Mouse (Mus musculus): ENCODE data around the gene Neo1. TPM values are rescaled to one million over a fixed set of nuclear protein-coding genes. Genes with fewer than 3 reads are reported as not detected.

Gene Neo1
- polyA plus RNA-seq, 1 experiment = 0.88 TPM

GRCm38 (mm10) chr9:58874354-58874753 lies 161.9 kb downstream of the Neo1 start:
- H3K27ac ChIP-seq (ENCODE audit: insufficient read depth, low read depth, low read length) = no peak overlapping the region
- TF ChIP-seq CTCF (IDR thresholded peaks at IDR 0.05; ENCODE audit: low read depth, low read length) (no peak), POLR2A (IDR thresholded peaks at IDR 0.05; ENCODE audit: borderline replicate concordance, low read depth, low read length) (no peak)
- no peak overlapping the region for H3K4me3 ChIP-seq (ENCODE audit: insufficient read depth, low read length)
- no peaks in the 10 kb centered on the region for H3K4me1 ChIP-seq (ENCODE audit: control insufficient read depth, insufficient read depth, low read length)

GRCm38 (mm10) chr9:58873541-58874324 lies 162.5 kb downstream of the Neo1 start:
- no peak for TF ChIP-seq POLR2A (IDR thresholded peaks at IDR 0.05; ENCODE audit: borderline replicate concordance, low read depth, low read length)
- TF ChIP-seq CTCF (IDR thresholded peaks at IDR 0.05; ENCODE audit: low read depth, low read length) = peak; percentile 52
- H3K4me3 ChIP-seq (ENCODE audit: insufficient read depth, low read length) = no peak overlapping the region
- no peaks in the 10 kb centered on the region for H3K4me1 ChIP-seq (ENCODE audit: control insufficient read depth, insufficient read depth, low read length)
- H3K27ac ChIP-seq (ENCODE audit: insufficient read depth, low read depth, low read length) = no peak overlapping the region

GRCm38 (mm10) chr9:58871141-58871540 lies 165.1 kb downstream of the Neo1 start:
- H3K27ac ChIP-seq (ENCODE audit: insufficient read depth, low read depth, low read length) = no peak overlapping the region
- H3K4me1 ChIP-seq (ENCODE audit: control insufficient read depth, insufficient read depth, low read length) = no peaks in the 10 kb centered on the region
- TF ChIP-seq CTCF (IDR thresholded peaks at IDR 0.05; ENCODE audit: low read depth, low read length) (no peak), POLR2A (IDR thresholded peaks at IDR 0.05; ENCODE audit: borderline replicate concordance, low read depth, low read length) (no peak)
- H3K4me3 ChIP-seq (ENCODE audit: insufficient read depth, low read length) = no peak overlapping the region

- TF ChIP-seq CTCF (IDR thresholded peaks at IDR 0.05; ENCODE audit: low read depth, low read length) (no peak), POLR2A (IDR thresholded peaks at IDR 0.05; ENCODE audit: borderline replicate concordance, low read depth, low read length) (no peak)
- no peaks in the 10 kb centered on the region for H3K4me1 ChIP-seq (ENCODE audit: control insufficient read depth, insufficient read depth, low read length)
- H3K4me3 ChIP-seq (ENCODE audit: insufficient read depth, low read length) = no peak overlapping the region
- H3K27ac ChIP-seq (ENCODE audit: insufficient read depth, low read depth, low read length) = no peak overlapping the region
These were observed 172.4 kb downstream of the Neo1 start for GRCm38 (mm10) chr9:58863826-58864225.

- TF ChIP-seq POLR2A (IDR thresholded peaks at IDR 0.05; ENCODE audit: borderline replicate concordance, low read depth, low read length) = no peak
- TF ChIP-seq CTCF (IDR thresholded peaks at IDR 0.05; ENCODE audit: low read depth, low read length) = no peak
- H3K27ac ChIP-seq (ENCODE audit: insufficient read depth, low read depth, low read length) = no peak overlapping the region
- no peaks in the 10 kb centered on the region for H3K4me1 ChIP-seq (ENCODE audit: control insufficient read depth, insufficient read depth, low read length)
- no peak overlapping the region for H3K4me3 ChIP-seq (ENCODE audit: insufficient read depth, low read length)
These were observed 177.1 kb downstream of the Neo1 start for GRCm38 (mm10) chr9:58859080-58859635.

GRCm38 (mm10) chr9:58854931-58855330 lies 181.3 kb downstream of the Neo1 start:
- H3K4me1 ChIP-seq (ENCODE audit: control insufficient read depth, insufficient read depth, low read length) = no peaks in the 10 kb centered on the region
- TF ChIP-seq POLR2A (IDR thresholded peaks at IDR 0.05; ENCODE audit: borderline replicate concordance, low read depth, low read length) (no peak), CTCF (IDR thresholded peaks at IDR 0.05; ENCODE audit: low read depth, low read length) (no peak)
- H3K27ac ChIP-seq (ENCODE audit: insufficient read depth, low read depth, low read length) = no peak overlapping the region
- H3K4me3 ChIP-seq (ENCODE audit: insufficient read depth, low read length) = no peak overlapping the region

GRCm38 (mm10) chr9:58849576-58850315 lies 186.5 kb downstream of the Neo1 start:
- no peak for TF ChIP-seq POLR2A (IDR thresholded peaks at IDR 0.05; ENCODE audit: borderline replicate concordance, low read depth, low read length)
- TF ChIP-seq CTCF (IDR thresholded peaks at IDR 0.05; ENCODE audit: low read depth, low read length) = no peak
- H3K4me3 ChIP-seq (ENCODE audit: insufficient read depth, low read length) = no peak overlapping the region
- H3K27ac ChIP-seq (ENCODE audit: insufficient read depth, low read depth, low read length) = no peak overlapping the region
- H3K4me1 ChIP-seq (ENCODE audit: control insufficient read depth, insufficient read depth, low read length) = no peaks in the 10 kb centered on the region

GRCm38 (mm10) chr9:58847676-58848075 lies 188.6 kb downstream of the Neo1 start:
- no peak overlapping the region for H3K4me3 ChIP-seq (ENCODE audit: insufficient read depth, low read length)
- H3K27ac ChIP-seq (ENCODE audit: insufficient read depth, low read depth, low read length) = no peak overlapping the region
- no peaks in the 10 kb centered on the region for H3K4me1 ChIP-seq (ENCODE audit: control insufficient read depth, insufficient read depth, low read length)
- no peak for TF ChIP-seq CTCF (IDR thresholded peaks at IDR 0.05; ENCODE audit: low read depth, low read length)
- no peak for TF ChIP-seq POLR2A (IDR thresholded peaks at IDR 0.05; ENCODE audit: borderline replicate concordance, low read depth, low read length)

GRCm38 (mm10) chr9:58847008-58847407 lies 189.2 kb downstream of the Neo1 start:
- H3K4me3 ChIP-seq (ENCODE audit: insufficient read depth, low read length) = no peak overlapping the region
- TF ChIP-seq CTCF (IDR thresholded peaks at IDR 0.05; ENCODE audit: low read depth, low read length) = no peak
- TF ChIP-seq POLR2A (IDR thresholded peaks at IDR 0.05; ENCODE audit: borderline replicate concordance, low read depth, low read length) = no peak
- H3K4me1 ChIP-seq (ENCODE audit: control insufficient read depth, insufficient read depth, low read length) = no peaks in the 10 kb centered on the region
- H3K27ac ChIP-seq (ENCODE audit: insufficient read depth, low read depth, low read length) = no peak overlapping the region

- Histone ChIP-seq H3K27ac (ENCODE audit: insufficient read depth, low read depth, low read length) (no peak overlapping the region), H3K4me3 (ENCODE audit: insufficient read depth, low read length) (no peak overlapping the region), H3K4me1 (ENCODE audit: control insufficient read depth, insufficient read depth, low read length) (no peaks in the 10 kb centered on the region)
- TF ChIP-seq POLR2A (IDR thresholded peaks at IDR 0.05; ENCODE audit: borderline replicate concordance, low read depth, low read length) = no peak
- TF ChIP-seq CTCF (IDR thresholded peaks at IDR 0.05; ENCODE audit: low read depth, low read length) = no peak
These were observed 191.6 kb downstream of the Neo1 start for GRCm38 (mm10) chr9:58844597-58844996.

All from bone marrow macrophage, adult 2 months (primary cell).